Mouse (Mus musculus): Measurements from ENCODE around the gene Kcnd3.

Kcnd3 gene

GRCm38 (mm10) chr3:105581119-105581518 lies 129.0 kb downstream of the Kcnd3 start:
- no peak for DNase-seq (ENCODE audit: low spot score in 2 of 2)

- DNase-seq (ENCODE audit: low spot score in 2 of 2): no peak
Observed at GRCm38 (mm10) chr3:105585734-105586159, 133.6 kb downstream of the Kcnd3 start.

- no peak for DNase-seq (ENCODE audit: low spot score in 2 of 2)
Observed at GRCm38 (mm10) chr3:105590056-105590672, 138.0 kb downstream of the Kcnd3 start.

GRCm38 (mm10) chr3:105591766-105592165 lies 139.6 kb downstream of the Kcnd3 start:
- no peak for DNase-seq (ENCODE audit: low spot score in 2 of 2)

GRCm38 (mm10) chr3:105592246-105592645 lies 140.1 kb downstream of the Kcnd3 start:
- no peak for DNase-seq (ENCODE audit: low spot score in 2 of 2)

- DNase-seq (ENCODE audit: low spot score in 2 of 2): no peak
Observed at GRCm38 (mm10) chr3:105600483-105600882, 148.4 kb downstream of the Kcnd3 start.

- no peak for DNase-seq (ENCODE audit: low spot score in 2 of 2)
Observed at GRCm38 (mm10) chr3:105602966-105603365, 150.8 kb downstream of the Kcnd3 start.

GRCm38 (mm10) chr3:105605726-105606125 lies 153.6 kb downstream of the Kcnd3 start:
- no peak for DNase-seq (ENCODE audit: low spot score in 2 of 2)

- no peak for DNase-seq (ENCODE audit: low spot score in 2 of 2)
Observed at GRCm38 (mm10) chr3:105608857-105609256, 156.7 kb downstream of the Kcnd3 start.

GRCm38 (mm10) chr3:105611531-105612422 lies 159.6 kb downstream of the Kcnd3 start:
- no peak for DNase-seq (ENCODE audit: low spot score in 2 of 2)

GRCm38 (mm10) chr3:105612423-105612814 lies 160.3 kb downstream of the Kcnd3 start:
- no peak for DNase-seq (ENCODE audit: low spot score in 2 of 2)

GRCm38 (mm10) chr3:105616861-105617743 lies 165.0 kb downstream of the Kcnd3 start:
- no peak for DNase-seq (ENCODE audit: low spot score in 2 of 2)

- DNase-seq (ENCODE audit: low spot score in 2 of 2): no peak
Observed at GRCm38 (mm10) chr3:105621154-105621553, 169.0 kb downstream of the Kcnd3 start.

- no peak for DNase-seq (ENCODE audit: low spot score in 2 of 2)
Observed at GRCm38 (mm10) chr3:105623137-105623536, 171.0 kb downstream of the Kcnd3 start.

- DNase-seq (ENCODE audit: low spot score in 2 of 2): no peak
Observed at GRCm38 (mm10) chr3:105625961-105626360, 173.8 kb downstream of the Kcnd3 start.

GRCm38 (mm10) chr3:105627258-105627657 lies 175.1 kb downstream of the Kcnd3 start:
- no peak for DNase-seq (ENCODE audit: low spot score in 2 of 2)

- DNase-seq (ENCODE audit: low spot score in 2 of 2): no peak
Observed at GRCm38 (mm10) chr3:105632296-105632695, 180.2 kb downstream of the Kcnd3 start.

- DNase-seq (ENCODE audit: low spot score in 2 of 2): no peak
Observed at GRCm38 (mm10) chr3:105633021-105633420, 180.9 kb downstream of the Kcnd3 start.

- DNase-seq (ENCODE audit: low spot score in 2 of 2): no peak
Observed at GRCm38 (mm10) chr3:105642186-105642585, 190.1 kb downstream of the Kcnd3 start.

- DNase-seq (ENCODE audit: low spot score in 2 of 2): no peak
Observed at GRCm38 (mm10) chr3:105643566-105643965, 191.4 kb downstream of the Kcnd3 start.

GRCm38 (mm10) chr3:105648889-105649567 lies 196.9 kb downstream of the Kcnd3 start:
- DNase-seq (ENCODE audit: low spot score in 2 of 2): no peak

Data from spleen, postnatal 36 days (tissue).